Mouse (Mus musculus) embryo, embryonic 9.5 days (tissue): Measurements from ENCODE around the gene Tor4a.
A peak's percentile ranks its signal among the peaks of the same experiment; 100 is the strongest.

Source experiments
- DNase-seq: peaks from one replicate; pipeline ENCODE4 v3.0.0-alpha.2; 2017; ENCODE audit errors: extremely low spot score

Tor4a gene

GRCm38 (mm10) chr2:25224766-25225752 lies 28.4 kb upstream of the Tor4a start:
- DNase-seq, result peak; percentile 97

- DNase-seq, result no peak
Measured at GRCm38 (mm10) chr2:25224492-25224765, 27.7 kb upstream of the Tor4a start, which contains the start of gene Tubb4b. Gene Tubb4b (minus strand): TSS chr2:25224702.

- no peak for DNase-seq
Measured at GRCm38 (mm10) chr2:25223681-25224491, 27.2 kb upstream of the Tor4a start.

GRCm38 (mm10) chr2:25221331-25221772 lies 24.7 kb upstream of the Tor4a start:
- no peak for DNase-seq

GRCm38 (mm10) chr2:25218445-25218844 lies 21.8 kb upstream of the Tor4a start, which contains the start of gene Fam166a:
Gene Fam166a (plus strand): TSS chr2:25218745.
- no peak for DNase-seq

- DNase-seq, result no peak
Measured at GRCm38 (mm10) chr2:25217666-25218065, 21.0 kb upstream of the Tor4a start.

GRCm38 (mm10) chr2:25214444-25214843 lies 17.8 kb upstream of the Tor4a start, which contains the start of gene Stpg3:
Gene Stpg3 (minus strand): TSS chr2:25214637.
- DNase-seq, result no peak

- DNase-seq, result no peak
Measured at GRCm38 (mm10) chr2:25213266-25213865, 16.7 kb upstream of the Tor4a start.

GRCm38 (mm10) chr2:25211121-25211670 lies 14.5 kb upstream of the Tor4a start, which contains the start of gene Nelfb:
Gene Nelfb (minus strand): TSS chr2:25211489.
- peak; percentile 96 for DNase-seq

- no peak for DNase-seq
Measured at GRCm38 (mm10) chr2:25210686-25211085, 14.0 kb upstream of the Tor4a start.

GRCm38 (mm10) chr2:25207593-25207992 lies 10.9 kb upstream of the Tor4a start:
- no peak for DNase-seq

GRCm38 (mm10) chr2:25203631-25204214 lies 7.0 kb upstream of the Tor4a start:
- DNase-seq, result no peak

- no peak for DNase-seq
Measured at GRCm38 (mm10) chr2:25200631-25201030, 3.9 kb upstream of the Tor4a start.

- DNase-seq, result no peak
Measured at GRCm38 (mm10) chr2:25197946-25198345, 1.3 kb upstream of the Tor4a start.

- no peak for DNase-seq
Measured at GRCm38 (mm10) chr2:25197191-25197590, 505 bp upstream of the Tor4a start.

- peak; percentile 39 for DNase-seq
Measured at GRCm38 (mm10) chr2:25195211-25196156, 1.2 kb downstream of the Tor4a start.

- no peak for DNase-seq
Measured at GRCm38 (mm10) chr2:25194486-25195171, 2.1 kb downstream of the Tor4a start.

GRCm38 (mm10) chr2:25194006-25194405 lies 2.7 kb downstream of the Tor4a start:
- no peak for DNase-seq

GRCm38 (mm10) chr2:25193330-25193770 lies 3.3 kb downstream of the Tor4a start:
- peak; percentile 83 for DNase-seq
